Mouse (Mus musculus) stomach, postnatal 0 days (tissue): Measurements from ENCODE around the gene Corin. TPM values are rescaled to one million over a fixed set of nuclear protein-coding genes. Genes with fewer than 3 reads are reported as not detected.

Source experiments
- ATAC-seq: fragments of 200-750 bp; cut with Nextera tagmentation; 2 replicates; pipeline ENCODE4 v1.8.0; 2017; ENCODE audit not compliant: low FRiP score, low TSS enrichment
- DNase-seq: peaks from one replicate; pipeline ENCODE4 v3.0.0-alpha.2; 2016; ENCODE audit warnings: low spot score
- H3K27ac ChIP-seq: fragments of 300-500 bp; sonication (generic); replicated peaks from 2 replicates; pipeline ENCODE4 v1.5.1; 2014; ENCODE audit warnings: mild to moderate bottlenecking, control low read depth
- H3K27me3 ChIP-seq: fragments of 300-500 bp; sonication (generic); 2 replicates; pipeline ENCODE4 v1.6.1; 2014; ENCODE audit warnings: low read length; ENCODE audit not compliant: control insufficient read depth, insufficient read depth
- H3K36me3 ChIP-seq: fragments of 300-500 bp; sonication (generic); 2 replicates; pipeline ENCODE4 v1.6.1; 2014; ENCODE audit warnings: low read length, mixed read lengths; ENCODE audit not compliant: control insufficient read depth, insufficient read depth
- H3K4me1 ChIP-seq: fragments of 300-500 bp; sonication (generic); replicated peaks from 2 replicates; pipeline ENCODE4 v1.6.1; 2014; ENCODE audit warnings: antibody characterized with exemption; ENCODE audit not compliant: control insufficient read depth, insufficient read depth
- H3K4me2 ChIP-seq: fragments of 300-500 bp; sonication (generic); replicated peaks from 2 replicates; pipeline ENCODE4 v1.6.1; 2014; ENCODE audit warnings: low read depth, mild to moderate bottlenecking, control low read depth, moderate library complexity
- H3K4me3 ChIP-seq: fragments of 300-500 bp; sonication (generic); 2 replicates; pipeline ENCODE4 v1.5.1; 2014; ENCODE audit warnings: low read depth, low read length, control low read depth
- H3K9ac ChIP-seq: fragments of 300-500 bp; sonication (generic); 2 replicates; pipeline ENCODE4 v1.6.1; 2014; ENCODE audit warnings: mild to moderate bottlenecking, low read length, control low read depth, mixed read lengths
- H3K9me3 ChIP-seq: fragments of 300-500 bp; sonication (generic); 2 replicates; pipeline ENCODE4 v1.6.1; 2016; ENCODE audit warnings: low read length; ENCODE audit not compliant: control insufficient read depth
- CTCF ChIP-seq: IDR thresholded peaks from 2 replicates; pipeline ENCODE4 v1.5.1; 2016; ENCODE audit warnings: antibody characterized with exemption, low read depth, mild to moderate bottlenecking, moderate library complexity
- EP300 ChIP-seq: optimal IDR thresholded peaks from 2 replicates; pipeline ENCODE3; 2016; ENCODE audit warnings: antibody characterized with exemption
- WGBS: fragments of 180-500 bp; shearing (Covaris S2); extraction: QIAGEN DNeasy Blood & Tissue Kit; methylation state at CpG from one replicate; pipeline ENCODE4 v1.1.7; 2014; 5-methylcytosine and 5-hydroxymethylcytosine counted together
- polyA plus RNA-seq: library from polyadenylated mRNA; unstranded; fragments of >200 nt; fragmentation: Nextera tagmentation; extraction: Ambion mirVana; gene quantifications from 2 replicates; pipeline ENCODE4 v1.2.1, GENCODE M21; 2015

Gene Corin
- polyA plus RNA-seq, 1 experiment from 2014 or later: 1.3 TPM

DNA sequence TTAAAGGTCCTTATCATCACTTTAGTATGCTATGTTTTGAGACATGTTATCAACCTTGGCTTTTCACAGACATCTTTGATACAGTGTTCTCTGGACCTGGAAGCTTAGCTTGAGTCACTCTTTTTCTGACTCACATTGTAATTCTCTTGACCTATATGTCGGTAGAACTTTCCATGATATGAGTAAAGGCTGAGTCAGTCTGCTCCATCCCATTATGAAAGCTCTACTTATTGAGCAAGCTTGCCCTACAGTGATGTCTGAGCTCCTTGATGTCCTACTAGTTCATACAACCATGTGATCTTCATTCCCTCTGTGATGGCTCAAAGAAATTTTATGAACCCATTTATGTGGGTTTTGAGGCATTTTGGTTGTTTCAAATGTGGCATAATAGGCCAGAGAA, 254.1 kb downstream of the Corin start:
- WGBS: 62% methylated on average over 1 of the region's 1 CpGs
- DNase-seq (no peak), ATAC-seq (peak; percentile 94)
- Histone ChIP-seq H3K27ac (no peak overlapping the region), H3K27me3 (no peaks in the 10 kb centered on the region), H3K4me3 (no peak overlapping the region), H3K9me3 (no peaks in the 10 kb centered on the region), H3K4me1 (no peaks in the 10 kb centered on the region), H3K9ac (no peak overlapping the region), H3K4me2 (no peak overlapping the region), H3K36me3 (0 out of 2 replicates have a peak, but pooled peaks cover 2% of the 10 kb centered on the region)
- no peak for TF ChIP-seq EP300
- TF ChIP-seq CTCF: no peak

Other genes with a start within 250 kb of the Corin start
- gene Nfxl1, start 55.2 kb upstream of the Corin start, polyA plus RNA-seq: 8.8 and 9.5 TPM in 2 replicates
- gene Zar1, start 76.8 kb upstream of the Corin start, polyA plus RNA-seq: 0.15 TPM in 1 of 2 replicates, not detected in the other
- gene Gm5868, start 83.1 kb upstream of the Corin start, polyA plus RNA-seq: 0.56 and 1.1 TPM in 2 replicates
- gene Cnga1, start 139.8 kb upstream of the Corin start, polyA plus RNA-seq: 0.06 TPM in 1 of 2 replicates, not detected in the other
- gene Nipal1, start 143.3 kb upstream of the Corin start, polyA plus RNA-seq: 64.5 and 64.7 TPM in 2 replicates
- 0.16 and 0.21 TPM in 2 replicates for gene Txk, start 248.3 kb upstream of the Corin start, polyA plus RNA-seq